Mouse (Mus musculus): ENCODE measurements at regions not wholly inside any gene's neighbourhood (a gene's known extent, or its start where the extent isn't known, plus 50 kb on each side); places are given as distances from the start of the nearest gene placed in this dataset.

GRCm38 (mm10) chr7:90067961-90068665, 61.9 kb upstream of the Picalm start:
- no peak for TF ChIP-seq POLR2A (IDR thresholded peaks at IDR 0.05; ENCODE audit: borderline replicate concordance, control insufficient read depth, low read depth, low read length)
- no peak for TF ChIP-seq CTCF (IDR thresholded peaks at IDR 0.05; ENCODE audit: control insufficient read depth, insufficient read depth, low read length)
